Mouse (Mus musculus) kidney, embryonic 14.5 days (tissue): ENCODE results near the gene Tulp4. TPM values are rescaled to one million over a fixed set of nuclear protein-coding genes. Genes with fewer than 3 reads are reported as not detected.

Source experiments
- ATAC-seq: fragments of 200-750 bp; cut with Nextera tagmentation; 2 replicates; pipeline ENCODE4 v1.8.0; 2017; ENCODE audit warnings: moderate number of reproducible peaks, mild to moderate bottlenecking, moderate TSS enrichment, moderate library complexity; ENCODE audit not compliant: low FRiP score, low TSS enrichment
- H3K27ac ChIP-seq: fragments of 300-500 bp; sonication (generic); 2 replicates; pipeline ENCODE4 v1.5.1; 2014; ENCODE audit warnings: low read depth, mild to moderate bottlenecking, low read length, moderate library complexity, mixed read lengths
- H3K27me3 ChIP-seq: fragments of 300-500 bp; sonication (generic); 2 replicates; pipeline ENCODE4 v1.6.1; 2014; ENCODE audit warnings: mild to moderate bottlenecking, low read length; ENCODE audit not compliant: control insufficient read depth, insufficient read depth
- H3K36me3 ChIP-seq: fragments of 300-500 bp; sonication (generic); 2 replicates; pipeline ENCODE4 v1.6.1; 2014; ENCODE audit warnings: low read length, mixed read lengths; ENCODE audit not compliant: control insufficient read depth, insufficient read depth
- H3K4me1 ChIP-seq: fragments of 300-500 bp; sonication (generic); 2 replicates; pipeline ENCODE4 v1.6.1; 2014; ENCODE audit warnings: low read length, mixed read lengths; ENCODE audit not compliant: control insufficient read depth, insufficient read depth
- H3K4me2 ChIP-seq: fragments of 300-500 bp; sonication (generic); replicated peaks from 2 replicates; pipeline ENCODE4 v1.6.1; 2014; ENCODE audit warnings: low read depth, mild to moderate bottlenecking, low read length
- H3K4me3 ChIP-seq: fragments of 300-500 bp; sonication (generic); 2 replicates; pipeline ENCODE4 v1.5.1; 2014; ENCODE audit warnings: mild to moderate bottlenecking, low read length
- H3K9ac ChIP-seq: fragments of 300-500 bp; sonication (generic); 2 replicates; pipeline ENCODE4 v1.6.1; 2014; ENCODE audit warnings: low read depth, mild to moderate bottlenecking, low read length, moderate library complexity
- H3K9me3 ChIP-seq: fragments of 300-500 bp; sonication (generic); 2 replicates; pipeline ENCODE4 v1.6.1; 2016; ENCODE audit warnings: low read length; ENCODE audit not compliant: control insufficient read depth
- WGBS: fragments of 180-500 bp; shearing (Covaris S2); extraction: QIAGEN DNeasy Blood & Tissue Kit; methylation state at CpG from one replicate; pipeline ENCODE4 v1.1.7; 2014; 5-methylcytosine and 5-hydroxymethylcytosine counted together
- polyA plus RNA-seq: library from polyadenylated mRNA; unstranded; fragments of >200 nt; fragmentation: Nextera tagmentation; extraction: Ambion mirVana; gene quantifications from 2 replicates; pipeline ENCODE4 v1.2.1, GENCODE M21; 2014

The Tulp4 gene
- polyA plus RNA-seq, 1 experiment from 2014 or later, result 86.4 TPM

GRCm38 (mm10) chr17:6113653-6114052 lies 7.4 kb downstream of the Tulp4 start:
- no peak for ATAC-seq
- Histone ChIP-seq H3K4me2 (no peak overlapping the region), H3K9me3 (no peaks in the 10 kb centered on the region), H3K36me3 (peaks cover 6% of the 10 kb centered on the region; the same call in 1 of the 2 replicates), H3K4me3 (no peak overlapping the region), H3K27me3 (no peaks in the 10 kb centered on the region), H3K4me1 (0 out of 2 replicates have a peak, but pooled peaks cover 2% of the 10 kb centered on the region), H3K9ac (no peak overlapping the region), H3K27ac (no peak overlapping the region)
- WGBS, result 91% methylated on average over 6 of the region's 6 CpGs

- no peak for ATAC-seq
- no peaks in the 10 kb centered on the region; the same call in 1 of the 2 replicates for H3K36me3 ChIP-seq
- H3K4me3 ChIP-seq, result no peak overlapping the region
- H3K9me3 ChIP-seq, result no peaks in the 10 kb centered on the region
- H3K4me1 ChIP-seq, result 0 out of 2 replicates have a peak, but pooled peaks cover 5% of the 10 kb centered on the region
- H3K27me3 ChIP-seq, result no peaks in the 10 kb centered on the region
- WGBS, result 97% methylated on average over 9 of the region's 9 CpGs
- H3K27ac ChIP-seq, result no peak overlapping the region
- no peak overlapping the region for H3K9ac ChIP-seq
- H3K4me2 ChIP-seq, result no peak overlapping the region
Measured at GRCm38 (mm10) chr17:6115085-6115484, 8.8 kb downstream of the Tulp4 start.

DNA sequence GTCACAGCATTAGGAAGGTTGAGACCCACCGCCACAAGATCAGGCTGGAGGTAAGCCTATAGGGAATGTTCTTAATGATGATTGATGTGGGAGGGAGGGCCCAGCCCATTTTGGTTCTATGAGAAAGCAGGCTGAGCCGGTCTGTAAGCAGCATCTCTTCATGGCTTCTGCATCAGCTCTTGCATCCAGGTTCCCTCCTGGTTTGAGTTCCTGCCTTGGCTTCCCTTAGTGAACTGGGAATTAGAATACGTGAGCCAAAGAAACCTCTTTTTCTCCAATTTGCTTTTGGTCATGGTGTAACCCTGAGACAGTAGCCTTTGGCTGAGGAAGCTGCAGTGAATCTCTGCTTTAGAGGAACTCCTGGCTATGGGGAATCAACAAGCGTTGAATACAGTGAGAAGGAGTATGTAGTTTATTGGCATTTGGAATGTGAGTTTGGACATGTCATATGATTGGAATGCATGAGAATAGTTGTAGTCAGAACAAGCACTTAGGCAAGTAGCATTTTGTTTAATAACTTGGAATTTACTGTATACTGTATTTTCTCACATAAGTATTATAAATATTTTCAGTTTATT lies 11.0 kb downstream of the Tulp4 start:
- H3K9me3 ChIP-seq, result no peaks in the 10 kb centered on the region
- no peak overlapping the region for H3K9ac ChIP-seq
- H3K27me3 ChIP-seq, result no peaks in the 10 kb centered on the region
- 0 out of 2 replicates have a peak, but pooled peaks cover 5% of the 10 kb centered on the region for H3K4me1 ChIP-seq
- no peak overlapping the region for H3K27ac ChIP-seq
- ATAC-seq, result no peak
- 74% methylated on average over 4 of the region's 4 CpGs for WGBS
- no peak overlapping the region for H3K4me3 ChIP-seq
- H3K36me3 ChIP-seq, result peaks cover 4% of the 10 kb centered on the region
- no peak overlapping the region for H3K4me2 ChIP-seq

GRCm38 (mm10) chr17:6117917-6118316 lies 11.7 kb downstream of the Tulp4 start:
- H3K36me3 ChIP-seq, result peaks cover 11% of the 10 kb centered on the region
- no peak overlapping the region for H3K4me3 ChIP-seq
- 82% methylated on average over 3 of the region's 3 CpGs for WGBS
- no peaks in the 10 kb centered on the region for H3K27me3 ChIP-seq
- no peaks in the 10 kb centered on the region for H3K9me3 ChIP-seq
- 0 out of 2 replicates have a peak, but pooled peaks cover 5% of the 10 kb centered on the region for H3K4me1 ChIP-seq
- no peak overlapping the region for H3K27ac ChIP-seq
- no peak for ATAC-seq
- no peak overlapping the region for H3K9ac ChIP-seq
- H3K4me2 ChIP-seq, result no peak overlapping the region

- Histone ChIP-seq H3K4me1 (0 out of 2 replicates have a peak, but pooled peaks cover 5% of the 10 kb centered on the region), H3K4me3 (no peak overlapping the region), H3K9me3 (no peaks in the 10 kb centered on the region), H3K27me3 (no peaks in the 10 kb centered on the region), H3K4me2 (no peak overlapping the region), H3K9ac (no peak overlapping the region), H3K36me3 (peaks cover 19% of the 10 kb centered on the region), H3K27ac (no peak overlapping the region)
- no peak for ATAC-seq
- 91% methylated on average over 4 of the region's 4 CpGs for WGBS
Measured at GRCm38 (mm10) chr17:6118861-6119260, 12.6 kb downstream of the Tulp4 start.

DNA sequence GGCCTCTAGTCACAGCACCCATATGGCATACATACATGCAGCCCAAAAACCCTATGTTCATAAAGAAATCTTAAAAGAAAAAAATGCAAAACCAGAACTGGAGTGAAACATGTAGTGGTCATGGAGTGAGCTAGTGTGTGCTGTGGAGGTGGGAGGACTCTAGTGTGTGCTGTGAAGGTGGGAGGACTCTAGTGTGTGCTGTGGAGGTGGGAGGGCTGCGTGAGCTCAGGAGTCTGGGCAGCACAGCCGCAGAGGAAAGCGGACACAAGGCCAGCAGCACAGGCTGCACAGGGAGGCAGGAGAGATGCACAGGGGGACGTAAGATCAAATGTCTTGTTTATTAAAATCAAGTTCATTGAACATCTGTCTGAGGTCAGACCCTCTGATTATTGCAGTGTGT lies 17.5 kb downstream of the Tulp4 start:
- WGBS, result 76% methylated on average over 4 of the region's 4 CpGs
- Histone ChIP-seq H3K27me3 (no peaks in the 10 kb centered on the region), H3K4me1 (0 out of 2 replicates have a peak, but pooled peaks cover 5% of the 10 kb centered on the region), H3K9ac (no peak overlapping the region), H3K36me3 (peaks cover 22% of the 10 kb centered on the region), H3K4me3 (no peak overlapping the region), H3K9me3 (no peaks in the 10 kb centered on the region), H3K27ac (no peak overlapping the region), H3K4me2 (no peak overlapping the region)
- no peak for ATAC-seq

DNA sequence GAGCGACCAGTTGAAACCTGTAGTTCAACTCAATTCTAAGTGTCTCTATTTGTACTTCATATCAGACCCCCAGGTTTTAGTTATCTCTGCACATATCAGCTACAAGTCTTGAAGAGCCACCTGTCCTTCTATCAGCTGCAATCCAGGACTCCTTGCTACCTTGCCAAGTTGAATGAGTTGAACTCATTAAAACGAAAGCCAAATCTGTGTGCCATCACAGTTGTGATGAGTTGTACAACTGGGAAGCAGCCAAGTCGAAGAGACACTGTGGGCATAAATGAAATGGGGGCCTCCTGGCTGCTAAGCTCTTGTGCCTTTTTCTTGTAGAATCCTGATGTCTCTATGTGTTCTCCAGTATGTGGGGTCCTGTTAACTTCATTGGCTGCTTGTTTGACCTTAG lies 19.2 kb downstream of the Tulp4 start:
- H3K36me3 ChIP-seq, result peaks cover 22% of the 10 kb centered on the region
- H3K27me3 ChIP-seq, result no peaks in the 10 kb centered on the region
- H3K4me2 ChIP-seq, result no peak overlapping the region
- H3K27ac ChIP-seq, result no peak overlapping the region
- H3K9me3 ChIP-seq, result no peaks in the 10 kb centered on the region
- H3K4me1 ChIP-seq, result no peaks in the 10 kb centered on the region
- no peak overlapping the region for H3K4me3 ChIP-seq
- ATAC-seq, result no peak
- no peak overlapping the region for H3K9ac ChIP-seq
- WGBS, result 91% methylated on average over 3 of the region's 3 CpGs

- 53% methylated on average over 3 of the region's 3 CpGs for WGBS
- H3K4me3 ChIP-seq, result no peak overlapping the region
- no peak overlapping the region for H3K27ac ChIP-seq
- no peaks in the 10 kb centered on the region for H3K27me3 ChIP-seq
- H3K9ac ChIP-seq, result no peak overlapping the region
- ATAC-seq, result no peak
- H3K36me3 ChIP-seq, result peaks cover 11% of the 10 kb centered on the region
- H3K4me2 ChIP-seq, result no peak overlapping the region
- H3K4me1 ChIP-seq, result no peaks in the 10 kb centered on the region
- no peaks in the 10 kb centered on the region for H3K9me3 ChIP-seq
Measured at GRCm38 (mm10) chr17:6128039-6128438, 21.8 kb downstream of the Tulp4 start.

GRCm38 (mm10) chr17:6129361-6129760 lies 23.1 kb downstream of the Tulp4 start:
- H3K4me2 ChIP-seq, result no peak overlapping the region
- ATAC-seq, result no peak
- no peaks in the 10 kb centered on the region for H3K27me3 ChIP-seq
- H3K4me3 ChIP-seq, result no peak overlapping the region
- no peak overlapping the region for H3K9ac ChIP-seq
- no peaks in the 10 kb centered on the region for H3K9me3 ChIP-seq
- no peaks in the 10 kb centered on the region for H3K4me1 ChIP-seq
- peaks cover 6% of the 10 kb centered on the region; the same call in 1 of the 2 replicates for H3K36me3 ChIP-seq
- no peak overlapping the region for H3K27ac ChIP-seq
- WGBS, result 87% methylated on average over 4 of the region's 4 CpGs
